17 mouse cellular contexts compared by ENCODE assay signal in genomic region chr10:99242721-99243120, GRCm38 (mm10). TPM values are rescaled to one million over a fixed set of nuclear protein-coding genes. Genes with fewer than 3 reads are reported as not detected.
A peak's percentile ranks its signal among the peaks of the same experiment; 100 is the strongest.
DNase-seq lines count a peak whose midpoint lies in the region; ATAC-seq and TF ChIP-seq lines count a peak whose summit lies in the region.
"Had no signal": no experiment of that assay in that cellular context is flagged by ENCODE, and none has a peak within 500 bp of the region (broad histone marks: within the 10 kb centered on the region; RNA-seq: fewer than 3 reads in every experiment).

No protein-coding gene starts in this region.

- no peak overlapping the region for H3K9ac ChIP-seq in lung, postnatal 0 days (replicated peaks; ENCODE audit: low read depth)
- no peak overlapping the region for H3K9ac ChIP-seq in embryonic facial prominence, embryonic 15.5 days
- no peak overlapping the region for H3K9ac ChIP-seq in midbrain, embryonic 14.5 days (replicated peaks; ENCODE audit: low read length)
- H3K9ac ChIP-seq: forebrain, postnatal 0 days; neural tube, embryonic 15.5 days had no signal

- WGBS in lung, postnatal 0 days: 54% methylated on average over 10 of the region's 10 CpGs
- WGBS in lung, adult 2 months: 75% methylated on average over 10 of the region's 10 CpGs
- 64% methylated on average over 10 of the region's 10 CpGs for WGBS in embryonic facial prominence, embryonic 15.5 days
- 84% methylated on average over 10 of the region's 10 CpGs for WGBS in midbrain, embryonic 14.5 days

- no peak overlapping the region for H3K4me2 ChIP-seq in lung, postnatal 0 days (replicated peaks; ENCODE audit: low read depth, low read length)
- no peak overlapping the region for H3K4me2 ChIP-seq in embryonic facial prominence, embryonic 15.5 days (replicated peaks)
- no peak overlapping the region for H3K4me2 ChIP-seq in midbrain, embryonic 14.5 days (ENCODE audit: low read length)
- H3K4me2 ChIP-seq: neural tube, embryonic 15.5 days had no signal

- no peak for TF ChIP-seq CTCF in gastrocnemius, adult 2 months (IDR thresholded peaks at IDR 0.05)
- TF ChIP-seq CTCF in lung, postnatal 0 days (IDR thresholded peaks at IDR 0.05): no peak
- TF ChIP-seq CTCF in lung, adult 2 months (IDR thresholded peaks at IDR 0.05; ENCODE audit: insufficient read depth, low read length): no peak

- H3K27me3 ChIP-seq in lung, postnatal 0 days (replicated peaks; ENCODE audit: insufficient read depth, low read length): no peaks in the 10 kb centered on the region
- H3K27me3 ChIP-seq in embryonic facial prominence, embryonic 15.5 days: no peaks in the 10 kb centered on the region
- H3K27me3 ChIP-seq in midbrain, embryonic 14.5 days (ENCODE audit: control insufficient read depth, insufficient read depth, low read length): no peaks in the 10 kb centered on the region
- H3K27me3 ChIP-seq: neural tube, embryonic 15.5 days had no signal

- no peaks in the 10 kb centered on the region for H3K9me3 ChIP-seq in lung, postnatal 0 days (ENCODE audit: low read length)
- H3K9me3 ChIP-seq in embryonic facial prominence, embryonic 15.5 days (replicated peaks): no peaks in the 10 kb centered on the region
- H3K9me3 ChIP-seq in midbrain, embryonic 14.5 days (ENCODE audit: control insufficient read depth, low read length): no peaks in the 10 kb centered on the region
- H3K9me3 ChIP-seq: heart, embryonic 10.5 days; neural tube, embryonic 15.5 days had no signal

- TF ChIP-seq POLR2A in lung, adult 2 months (IDR thresholded peaks at IDR 0.05; ENCODE audit: borderline replicate concordance, extremely low read depth, low read depth, low read length): no peak

- no peak overlapping the region for H3K4me3 ChIP-seq in gastrocnemius, adult 2 months
- H3K4me3 ChIP-seq in lung, postnatal 0 days (ENCODE audit: low read depth, low read length): no peak overlapping the region
- no peak overlapping the region for H3K4me3 ChIP-seq in lung, adult 2 months (replicated peaks; ENCODE audit: extremely low read depth, low read depth, low read length)
- H3K4me3 ChIP-seq in embryonic facial prominence, embryonic 15.5 days (replicated peaks): no peak overlapping the region
- H3K4me3 ChIP-seq in midbrain, embryonic 14.5 days (replicated peaks; ENCODE audit: low read depth, low read length): no peak overlapping the region
- H3K4me3 ChIP-seq: heart, embryonic 10.5 days; neural tube, embryonic 15.5 days had no signal

- DNase-seq in gastrocnemius, adult 2 months: no peak
- DNase-seq in gastrocnemius, postnatal 10 days: no peak
- DNase-seq in lung, postnatal 0 days (ENCODE audit: low spot score): peak; percentile 30
- DNase-seq in lung, adult 2 months: no peak
- peak; percentile 44 for DNase-seq in retina, embryonic 14.5 days (ENCODE audit: low spot score)
- no peak for DNase-seq in midbrain, embryonic 14.5 days
- DNase-seq in right cerebral cortex, postnatal 10 days (ENCODE audit: low spot score in 2 of 2): no peak
- DNase-seq: adrenal gland, adult 8-10 months; gastrocnemius, postnatal 14 days; kidney, adult 11 months; kidney, postnatal 14 days; lung, postnatal 14 days had no signal

- no peak for TF ChIP-seq EP300 in lung, postnatal 0 days (IDR thresholded peaks at IDR 0.05)

- H3K27ac ChIP-seq in gastrocnemius, adult 2 months: peak overlapping the region; percentile 49
- H3K27ac ChIP-seq in lung, postnatal 0 days (ENCODE audit: low read length): peak overlapping the region; percentile 61
- peak overlapping the region; percentile 29 for H3K27ac ChIP-seq in embryonic facial prominence, embryonic 15.5 days (replicated peaks)
- H3K27ac ChIP-seq in midbrain, embryonic 14.5 days (replicated peaks; ENCODE audit: low read depth, low read length): no peak overlapping the region
- H3K27ac ChIP-seq: heart, embryonic 10.5 days; hindbrain, postnatal 0 days; neural tube, embryonic 15.5 days had no signal

- ATAC-seq in lung, postnatal 0 days: no peak
- no peak for ATAC-seq in embryonic facial prominence, embryonic 15.5 days (ENCODE audit: insufficient number of reproducible peaks, low FRiP score, low TSS enrichment, low read depth)
- no peak for ATAC-seq in midbrain, embryonic 14.5 days (ENCODE audit: low FRiP score, low TSS enrichment)

- intact Hi-C loops in gastrocnemius, adult 2 months (cut with DNase I): no loop called here

- H3K4me1 ChIP-seq in lung, postnatal 0 days (ENCODE audit: insufficient read depth, low read depth, low read length): peaks cover 11% of the 10 kb centered on the region; the same call in 1 of the 2 replicates
- H3K4me1 ChIP-seq in lung, adult 2 months (ENCODE audit: control insufficient read depth, insufficient read depth, low read length): no peaks in the 10 kb centered on the region; the same call in none of the 2 replicates
- peaks cover 22% of the 10 kb centered on the region for H3K4me1 ChIP-seq in embryonic facial prominence, embryonic 15.5 days
- no peaks in the 10 kb centered on the region for H3K4me1 ChIP-seq in midbrain, embryonic 14.5 days (ENCODE audit: control insufficient read depth, insufficient read depth, low read length)

- no peaks in the 10 kb centered on the region for H3K36me3 ChIP-seq in lung, postnatal 0 days (ENCODE audit: insufficient read depth, low read length)
- H3K36me3 ChIP-seq in embryonic facial prominence, embryonic 15.5 days: no peaks in the 10 kb centered on the region
- H3K36me3 ChIP-seq in midbrain, embryonic 14.5 days (ENCODE audit: control insufficient read depth, insufficient read depth, low read length): no peaks in the 10 kb centered on the region
- H3K36me3 ChIP-seq: heart, embryonic 10.5 days; neural tube, embryonic 15.5 days had no signal

RNA-seq across cellular contexts. Expression of gene Dusp6, which starts 20.3 kb away (rescaled TPM):
- total RNA-seq in gastrocnemius, adult 2 months (2021): 10 to 100 TPM; 12.8 TPM
- 10 to 100 TPM; 30.9 to 39.0 TPM for total RNA-seq in gastrocnemius, postnatal 10 days (2021)
- 49.7 and 63.2 TPM in 2 replicates for polyA plus RNA-seq in lung, postnatal 0 days (2015; fragmentation: Nextera tagmentation; extraction: Ambion mirVana)
- polyA plus RNA-seq in lung, adult 2 months (2012; rRNA removed): 81.2 and 85.4 TPM in 2 replicates
- 65.2 and 68.1 TPM in 2 replicates for polyA plus RNA-seq in embryonic facial prominence, embryonic 15.5 days (2015; fragmentation: Nextera tagmentation; extraction: Ambion mirVana)
- 20.7 and 25.4 TPM in 2 replicates for polyA plus RNA-seq in midbrain, embryonic 14.5 days (2014; fragmentation: Nextera tagmentation; extraction: Ambion mirVana)

Comparison
In these comparisons a context has a peak if more than half of its experiments do, and no peak if none do; other contexts are left out.
1. DNase-seq: peak in lung, postnatal 0 days (single experiment) and retina, embryonic 14.5 days (single experiment); none in gastrocnemius, adult 2 months (single experiment), gastrocnemius, postnatal 10 days (single experiment), lung, adult 2 months (single experiment), midbrain, embryonic 14.5 days (single experiment) and right cerebral cortex, postnatal 10 days (0 of 2).